Mouse (Mus musculus): ENCODE results near the gene Adamts2.

DNA sequence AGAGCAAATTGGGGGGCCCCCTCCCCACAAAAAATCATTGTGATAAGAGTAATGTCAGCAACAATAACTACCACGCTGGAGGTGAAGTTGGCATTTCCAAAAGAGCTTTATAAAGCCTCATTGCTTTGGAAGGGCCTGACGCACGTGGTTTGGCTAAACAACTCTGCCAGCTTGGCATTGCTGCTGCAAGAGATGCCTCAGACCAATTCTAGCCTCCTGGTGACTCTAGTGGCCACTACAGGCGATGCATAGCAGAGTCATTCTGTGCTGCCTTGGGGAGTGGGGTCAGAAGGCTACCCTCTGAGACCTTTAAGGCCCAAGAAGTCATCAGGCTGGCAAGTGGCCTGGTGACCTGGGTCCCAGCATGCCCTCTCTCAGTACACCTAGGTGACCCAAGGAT, 132.2 kb downstream of the Adamts2 start:
- TF ChIP-seq EP300 (optimal IDR thresholded peaks at IDR 0.05): no peak
- peak; percentile 37 for TF ChIP-seq CTCF (IDR thresholded peaks at IDR 0.05; ENCODE audit: low read depth)

Data from stomach, postnatal 0 days (tissue).